Comparison of ENCODE assay signal across 15 mouse cellular contexts in the genomic region with DNA sequence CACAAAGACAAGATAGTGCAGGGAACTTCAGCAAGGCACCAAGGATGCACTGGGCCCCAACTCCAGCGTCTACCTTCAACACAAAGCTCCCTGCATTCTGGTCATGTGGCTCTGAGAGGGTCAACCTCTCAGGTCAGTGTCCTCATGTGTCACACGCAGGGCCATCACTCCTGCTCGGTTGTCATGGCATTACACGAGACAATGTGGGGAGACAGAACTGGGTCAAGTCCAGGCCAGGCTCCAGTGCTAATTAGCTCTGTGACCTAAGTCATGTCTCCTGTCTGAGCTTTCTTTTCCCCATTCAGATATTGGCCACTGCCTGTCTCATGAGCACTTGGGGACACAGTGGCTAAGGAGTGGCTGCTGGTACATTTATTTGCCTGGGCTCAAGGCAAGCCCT.
"Had no signal": no experiment of that assay in that cellular context is flagged by ENCODE, and none has a peak within 500 bp of the region (broad histone marks: within the 10 kb centered on the region; RNA-seq: fewer than 3 reads in every experiment).

No protein-coding gene starts in this region.

- H3K9me3 ChIP-seq: kidney, embryonic 15.5 days; limb, embryonic 10.5 days; liver, embryonic 15.5 days; neural tube, embryonic 12.5 days; stomach, embryonic 15.5 days had no signal

- H3K9ac ChIP-seq: kidney, embryonic 15.5 days; liver, embryonic 15.5 days; neural tube, embryonic 12.5 days; stomach, embryonic 15.5 days had no signal

- H3K36me3 ChIP-seq: stomach, embryonic 15.5 days had no signal

- DNase-seq: kidney, postnatal 25 days; lung, adult 2 months; lung, postnatal 36 days; midbrain, embryonic 14.5 days; right cerebral cortex, postnatal 14 days; thymus, adult 2 months; thymus, postnatal 36 days had no signal

- ATAC-seq: lung, postnatal 0 days had no signal

- H3K27ac ChIP-seq: kidney, embryonic 15.5 days; left cerebral cortex, adult 2 months; limb, embryonic 10.5 days; liver, embryonic 15.5 days; neural tube, embryonic 12.5 days; stomach, embryonic 15.5 days had no signal

- H3K27me3 ChIP-seq: kidney, embryonic 15.5 days; neural tube, embryonic 12.5 days; stomach, embryonic 15.5 days had no signal

- H3K4me2 ChIP-seq: kidney, embryonic 15.5 days; liver, embryonic 11.5 days; liver, embryonic 15.5 days; neural tube, embryonic 12.5 days; stomach, embryonic 15.5 days had no signal

- H3K4me3 ChIP-seq: kidney, embryonic 15.5 days; left cerebral cortex, adult 2 months; limb, embryonic 10.5 days; liver, embryonic 15.5 days; neural tube, embryonic 12.5 days; stomach, embryonic 15.5 days had no signal

- H3K4me1 ChIP-seq: liver, embryonic 15.5 days had no signal
